Mouse (Mus musculus) midbrain, embryonic 15.5 days (tissue): ENCODE measurements around the gene Cyb5r3. TPM values are rescaled to one million over a fixed set of nuclear protein-coding genes. Genes with fewer than 3 reads are reported as not detected.

ENCODE experiments used
- ATAC-seq: fragments of 200-750 bp; cut with Nextera tagmentation; replicated peaks from 2 replicates; pipeline ENCODE4 v1.8.0; 2017; ENCODE audit warnings: moderate TSS enrichment
- H3K27ac ChIP-seq: fragments of 300-500 bp; sonication (generic); 2 replicates; pipeline ENCODE4 v1.5.1; 2015; ENCODE audit warnings: mild to moderate bottlenecking, inconsistent platforms
- H3K27me3 ChIP-seq: fragments of 300-500 bp; sonication (generic); replicated peaks from 2 replicates; pipeline ENCODE4 v1.6.1; 2015; ENCODE audit warnings: inconsistent platforms
- H3K36me3 ChIP-seq: fragments of 300-500 bp; sonication (generic); replicated peaks from 2 replicates; pipeline ENCODE4 v1.6.1; 2015; ENCODE audit warnings: inconsistent platforms
- H3K4me1 ChIP-seq: fragments of 300-500 bp; sonication (generic); 2 replicates; pipeline ENCODE4 v1.6.1; 2015; ENCODE audit warnings: inconsistent platforms
- H3K4me2 ChIP-seq: fragments of 300-500 bp; sonication (generic); 2 replicates; pipeline ENCODE4 v1.6.1; 2015; ENCODE audit warnings: inconsistent platforms, mild to moderate bottlenecking, moderate library complexity
- H3K4me3 ChIP-seq: fragments of 300-500 bp; sonication (generic); 2 replicates; pipeline ENCODE4 v1.5.1; 2015; ENCODE audit warnings: mild to moderate bottlenecking, inconsistent platforms
- H3K9ac ChIP-seq: fragments of 300-500 bp; sonication (generic); 2 replicates; pipeline ENCODE4 v1.6.1; 2015; ENCODE audit warnings: mild to moderate bottlenecking, inconsistent platforms
- H3K9me3 ChIP-seq: fragments of 300-500 bp; sonication (generic); 2 replicates; pipeline ENCODE4 v1.6.1; 2016; ENCODE audit warnings: inconsistent platforms
- WGBS: fragments of 180-500 bp; shearing (Covaris S2); methylation state at CpG from one replicate; pipeline ENCODE4 v1.1.7; 2015; ENCODE audit warnings: mixed read lengths; 5-methylcytosine and 5-hydroxymethylcytosine counted together
- polyA plus RNA-seq: library from polyadenylated mRNA; unstranded; fragments of >200 nt; fragmentation: Nextera tagmentation; extraction: Ambion mirVana; gene quantifications from 2 replicates; pipeline ENCODE4 v1.2.1, GENCODE M21; 2015

The Cyb5r3 gene
- polyA plus RNA-seq, result 122 TPM in 2 replicates

DNA sequence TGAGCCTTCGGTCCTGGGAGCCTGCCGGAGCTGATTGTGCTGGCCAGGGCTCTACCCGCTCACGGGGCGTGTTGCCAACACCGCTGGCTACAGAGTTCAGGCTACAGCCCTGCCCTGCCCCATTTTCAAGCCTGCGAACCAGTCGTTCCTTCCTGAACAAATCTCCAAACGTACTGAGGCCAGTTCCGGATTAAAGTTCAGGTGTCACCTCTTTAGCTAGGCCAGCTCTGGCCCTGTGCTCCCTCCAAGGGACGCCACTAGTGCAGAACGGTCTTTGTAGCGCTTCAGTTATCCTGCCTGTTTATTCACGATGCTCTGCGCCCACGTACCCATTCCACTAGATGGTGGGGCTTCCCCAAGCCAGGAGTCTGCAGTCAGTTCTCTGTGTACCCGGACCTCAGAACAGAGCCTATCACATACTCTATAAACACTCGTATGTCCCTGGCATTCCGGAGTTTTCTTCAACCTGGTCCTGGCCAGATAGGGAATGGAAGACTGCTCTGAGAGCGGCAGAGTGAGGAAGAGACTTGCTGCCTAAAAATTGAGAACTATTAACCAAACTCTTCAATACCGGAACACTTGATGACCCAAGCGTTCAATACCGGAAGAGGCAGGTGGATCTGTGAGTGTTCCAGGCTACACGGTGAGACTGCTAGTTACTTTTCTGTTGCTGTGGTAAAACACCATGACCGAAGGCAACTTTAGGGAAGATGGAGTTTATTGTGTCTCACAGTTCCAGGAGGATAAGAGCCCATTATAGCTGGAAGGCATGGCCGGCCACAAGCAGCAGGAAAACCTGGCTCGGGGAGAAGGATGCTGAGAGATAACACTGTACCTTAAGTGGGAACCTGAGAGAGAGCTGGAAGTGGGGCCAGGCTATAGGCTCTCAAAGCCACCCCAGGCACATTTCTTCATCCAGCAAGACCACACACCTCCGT is at the start of gene Cyb5r3:
Cyb5r3 (minus strand) TSS at position 101 of the 938 bp plus-strand sequence.
- H3K27ac ChIP-seq, result peak within 1 kb of the TSS; percentile 90
- no peaks in the 10 kb centered on the region for H3K27me3 ChIP-seq
- no peaks in the 10 kb centered on the region for H3K36me3 ChIP-seq
- H3K9ac ChIP-seq, result peak within 1 kb of the TSS; percentile 92
- peak; percentile 76 for ATAC-seq
- peaks cover 33% of the 10 kb centered on the region for H3K4me1 ChIP-seq
- H3K9me3 ChIP-seq, result no peaks in the 10 kb centered on the region
- WGBS, result 33% methylated on average over 28 of the region's 28 CpGs
- H3K4me2 ChIP-seq, result peak within 1 kb of the TSS; percentile 68
- H3K4me3 ChIP-seq, result peak within 1 kb of the TSS; percentile 96

DNA sequence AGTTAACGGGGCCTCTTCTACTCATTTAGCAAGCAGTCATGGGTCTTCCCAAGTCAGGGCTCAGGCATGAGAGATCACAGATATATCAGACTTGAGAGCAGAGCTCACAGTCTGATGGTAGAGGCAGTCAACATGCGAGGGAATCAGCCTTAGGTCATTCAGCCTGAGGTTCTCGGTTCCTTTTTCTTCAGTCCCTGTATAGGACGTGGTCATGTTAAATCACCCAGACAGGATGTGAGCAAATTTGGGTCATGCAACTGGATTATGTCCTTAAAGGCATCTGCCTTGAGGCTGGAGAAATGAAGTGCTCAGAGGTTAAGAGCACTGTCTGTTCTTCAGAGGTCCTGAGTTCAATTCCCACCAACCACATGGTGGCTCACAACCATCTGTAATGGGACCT is 49.3 kb upstream of the Cyb5r3 start:
- Histone ChIP-seq H3K9me3 (no peaks in the 10 kb centered on the region), H3K4me1 (peaks cover 14% of the 10 kb centered on the region), H3K27ac (no peak overlapping the region), H3K27me3 (no peaks in the 10 kb centered on the region), H3K4me2 (no peak overlapping the region), H3K4me3 (no peak overlapping the region), H3K9ac (no peak overlapping the region), H3K36me3 (no peaks in the 10 kb centered on the region)
- 88% methylated on average over 4 of the region's 4 CpGs for WGBS
- ATAC-seq, result no peak

DNA sequence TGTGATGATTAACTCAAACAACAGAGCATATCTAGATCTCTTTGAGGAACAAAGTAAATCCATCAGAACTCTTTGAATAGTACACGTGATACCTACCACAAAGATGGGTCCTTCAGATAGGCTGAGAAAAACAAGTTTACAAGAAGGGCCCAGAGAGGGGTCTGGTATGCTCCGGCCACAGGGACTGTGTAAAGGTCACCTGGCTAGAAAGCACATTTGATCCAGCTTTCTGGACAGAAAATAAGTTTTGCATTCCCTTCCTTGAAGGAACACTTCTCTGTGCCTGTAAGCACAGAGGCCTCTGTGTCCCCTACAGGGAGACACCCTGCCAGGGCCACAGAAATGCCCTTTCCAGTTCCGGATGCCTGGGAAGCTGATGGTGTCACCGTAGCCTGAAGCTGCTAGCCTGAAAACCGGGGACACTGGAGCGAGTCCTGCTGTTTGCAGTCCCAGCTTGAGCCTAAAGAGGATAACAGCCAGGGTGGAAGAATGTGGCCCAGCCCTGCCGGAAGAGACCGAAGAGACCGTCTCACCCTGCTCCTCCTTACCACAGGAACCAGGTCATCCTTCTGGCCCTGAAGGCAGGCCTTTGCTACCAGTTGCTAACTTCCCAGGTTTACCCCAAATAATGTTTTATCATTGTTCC is 48.1 kb upstream of the Cyb5r3 start:
- H3K4me3 ChIP-seq, result no peak overlapping the region
- H3K4me1 ChIP-seq, result peaks cover 20% of the 10 kb centered on the region
- H3K9me3 ChIP-seq, result no peaks in the 10 kb centered on the region
- ATAC-seq, result no peak
- H3K4me2 ChIP-seq, result no peak overlapping the region
- no peaks in the 10 kb centered on the region for H3K27me3 ChIP-seq
- H3K9ac ChIP-seq, result no peak overlapping the region
- WGBS, result 54% methylated on average over 9 of the region's 9 CpGs
- H3K27ac ChIP-seq, result no peak overlapping the region
- H3K36me3 ChIP-seq, result no peaks in the 10 kb centered on the region

DNA sequence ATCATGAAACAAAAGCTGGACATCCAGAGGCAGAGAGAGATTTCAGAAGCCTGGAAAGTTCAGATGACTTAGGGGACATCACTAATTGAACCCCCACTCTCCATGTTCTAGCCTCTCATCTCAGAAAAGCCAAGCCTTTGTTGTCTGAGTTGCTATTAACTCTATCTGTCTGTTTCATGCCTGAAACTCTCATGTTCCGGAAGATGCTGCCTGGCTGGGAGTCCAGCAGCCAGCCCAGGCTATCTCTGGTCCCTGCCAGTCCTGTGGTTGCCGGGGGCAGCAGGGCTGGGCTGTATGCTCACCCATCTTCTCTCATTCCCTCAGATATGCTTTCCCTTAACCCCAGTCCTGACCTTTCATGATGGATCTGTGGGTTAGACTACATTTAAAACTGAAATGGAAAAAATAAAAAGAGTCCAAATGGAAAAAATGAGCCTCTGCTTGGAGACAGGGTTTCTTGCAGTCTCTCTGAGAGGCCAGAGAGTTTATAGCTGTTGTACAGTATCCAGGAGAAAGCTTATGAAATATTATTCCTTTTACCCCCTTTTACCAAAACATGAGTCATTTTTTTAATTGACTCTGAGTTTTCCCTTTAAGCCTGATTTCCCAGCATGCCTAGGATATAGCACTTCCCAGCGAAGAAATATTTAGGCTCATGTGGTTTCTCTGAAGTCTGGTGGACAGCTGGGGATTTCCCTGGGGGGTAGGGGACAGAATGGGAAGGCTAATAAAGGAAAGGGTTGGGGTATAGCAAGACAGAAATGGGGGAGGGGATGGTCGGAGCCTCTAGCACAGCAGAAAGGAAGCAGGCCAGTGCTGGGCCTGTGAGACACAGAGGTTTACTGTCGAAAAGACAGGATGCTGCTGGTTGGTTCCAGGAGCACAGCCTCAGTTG is 43.2 kb upstream of the Cyb5r3 start:
- no peak overlapping the region for H3K4me2 ChIP-seq
- H3K36me3 ChIP-seq, result no peaks in the 10 kb centered on the region
- 0 out of 2 replicates have a peak, but pooled peaks have one; percentile 39 for ATAC-seq
- peak overlapping the region; percentile 56 for H3K27ac ChIP-seq
- no peaks in the 10 kb centered on the region for H3K9me3 ChIP-seq
- H3K9ac ChIP-seq, result no peak overlapping the region; the same call in 1 of the 2 replicates
- H3K4me3 ChIP-seq, result no peak overlapping the region
- 27% methylated on average over 5 of the region's 5 CpGs for WGBS
- peaks cover 6% of the 10 kb centered on the region; the same call in 1 of the 2 replicates for H3K4me1 ChIP-seq
- no peaks in the 10 kb centered on the region for H3K27me3 ChIP-seq

DNA sequence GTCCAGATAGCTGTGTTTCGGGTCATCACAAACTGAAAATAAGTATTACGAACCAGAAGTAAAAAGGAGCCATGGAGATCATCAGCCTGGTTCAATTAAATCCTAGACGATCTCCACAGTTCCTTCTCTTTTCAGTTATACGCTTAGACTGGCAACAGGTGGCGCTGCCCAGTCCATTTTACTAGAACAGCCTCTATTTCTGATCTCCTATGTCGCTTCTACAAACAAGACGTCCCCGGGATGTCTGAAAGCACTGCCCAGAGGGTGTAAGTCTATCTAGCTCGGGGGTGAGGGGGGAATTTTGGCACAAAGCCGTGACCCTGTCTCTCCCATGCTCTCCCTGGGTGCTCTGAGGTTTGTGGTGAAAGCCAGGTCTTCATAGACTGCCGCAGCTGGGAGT is 37.8 kb upstream of the Cyb5r3 start:
- ATAC-seq, result no peak
- H3K9ac ChIP-seq, result peak overlapping the region; percentile 11; the same call in 1 of the 2 replicates
- H3K9me3 ChIP-seq, result no peaks in the 10 kb centered on the region
- peaks cover 10% of the 10 kb centered on the region; the same call in 1 of the 2 replicates for H3K4me1 ChIP-seq
- H3K27ac ChIP-seq, result no peak overlapping the region; the same call in 1 of the 2 replicates
- H3K27me3 ChIP-seq, result 0 out of 2 replicates have a peak, but pooled peaks cover 3% of the 10 kb centered on the region
- peak overlapping the region; percentile 53 for H3K4me2 ChIP-seq
- 24% methylated on average over 11 of the region's 11 CpGs for WGBS
- no peaks in the 10 kb centered on the region for H3K36me3 ChIP-seq
- peak overlapping the region; percentile 27 for H3K4me3 ChIP-seq

DNA sequence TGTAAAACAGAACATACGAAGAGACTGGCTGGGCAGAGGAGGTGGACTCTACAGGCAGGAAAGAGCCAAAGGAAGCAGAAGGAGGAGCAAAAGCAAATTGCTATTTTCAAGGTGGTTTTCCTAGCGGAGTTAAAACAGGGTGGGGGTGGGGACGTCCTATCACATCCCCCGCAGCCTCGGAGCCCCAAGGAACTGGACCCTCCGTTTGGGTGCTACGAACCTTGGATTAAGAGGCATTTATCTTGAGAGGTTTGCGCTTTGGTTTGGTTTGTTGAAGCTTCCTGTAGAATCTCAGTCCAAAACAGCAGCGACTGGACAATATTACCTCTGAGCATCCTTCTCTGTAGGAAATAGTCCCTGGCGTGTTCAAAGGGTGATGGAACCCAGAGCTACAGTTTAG is 37.3 kb upstream of the Cyb5r3 start:
- ATAC-seq, result no peak
- Histone ChIP-seq H3K9me3 (no peaks in the 10 kb centered on the region), H3K4me3 (peak overlapping the region; percentile 27), H3K27me3 (0 out of 2 replicates have a peak, but pooled peaks cover 3% of the 10 kb centered on the region), H3K27ac (no peak overlapping the region; the same call in 1 of the 2 replicates), H3K36me3 (no peaks in the 10 kb centered on the region), H3K4me2 (peak overlapping the region; percentile 53), H3K9ac (peak overlapping the region; percentile 11; the same call in 1 of the 2 replicates), H3K4me1 (peaks cover 10% of the 10 kb centered on the region; the same call in 1 of the 2 replicates)
- WGBS, result 18% methylated on average over 10 of the region's 10 CpGs

DNA sequence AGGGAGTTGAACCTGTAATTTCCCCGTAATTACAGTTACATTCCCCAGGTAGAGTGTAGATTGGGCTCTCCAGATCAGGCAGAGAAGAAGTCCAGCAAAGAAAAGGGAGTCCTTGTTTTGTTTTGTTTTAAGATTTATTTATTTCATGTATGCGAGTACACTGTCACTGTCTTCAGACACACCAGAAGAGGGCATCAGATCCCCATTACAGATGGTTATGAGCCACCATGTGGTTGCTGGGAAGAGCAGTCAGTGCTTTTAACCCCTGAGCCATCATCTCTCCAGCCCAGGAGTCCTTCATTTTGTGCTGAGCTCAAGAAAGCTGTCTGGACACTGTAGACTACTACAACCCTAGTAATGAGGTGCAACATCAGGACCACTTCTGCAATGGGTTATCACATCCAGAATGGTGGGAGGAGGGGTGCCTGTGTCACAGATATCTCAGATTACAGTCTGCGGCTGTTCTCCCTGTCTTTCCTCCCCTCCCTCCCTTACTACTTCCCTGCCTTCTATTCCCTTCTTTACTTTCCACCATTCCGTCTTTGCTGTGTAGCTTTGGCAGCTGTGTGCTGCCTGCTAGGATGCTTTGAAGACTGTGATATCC is 36.8 kb upstream of the Cyb5r3 start:
- peaks cover 10% of the 10 kb centered on the region; the same call in 1 of the 2 replicates for H3K4me1 ChIP-seq
- H3K9me3 ChIP-seq, result no peaks in the 10 kb centered on the region
- no peak overlapping the region for H3K9ac ChIP-seq
- peak overlapping the region; percentile 53 for H3K4me2 ChIP-seq
- H3K36me3 ChIP-seq, result no peaks in the 10 kb centered on the region
- 42% methylated on average over 4 of the region's 4 CpGs for WGBS
- no peak overlapping the region for H3K27ac ChIP-seq
- ATAC-seq, result no peak
- H3K4me3 ChIP-seq, result peak overlapping the region; percentile 27
- 0 out of 2 replicates have a peak, but pooled peaks cover 3% of the 10 kb centered on the region for H3K27me3 ChIP-seq

DNA sequence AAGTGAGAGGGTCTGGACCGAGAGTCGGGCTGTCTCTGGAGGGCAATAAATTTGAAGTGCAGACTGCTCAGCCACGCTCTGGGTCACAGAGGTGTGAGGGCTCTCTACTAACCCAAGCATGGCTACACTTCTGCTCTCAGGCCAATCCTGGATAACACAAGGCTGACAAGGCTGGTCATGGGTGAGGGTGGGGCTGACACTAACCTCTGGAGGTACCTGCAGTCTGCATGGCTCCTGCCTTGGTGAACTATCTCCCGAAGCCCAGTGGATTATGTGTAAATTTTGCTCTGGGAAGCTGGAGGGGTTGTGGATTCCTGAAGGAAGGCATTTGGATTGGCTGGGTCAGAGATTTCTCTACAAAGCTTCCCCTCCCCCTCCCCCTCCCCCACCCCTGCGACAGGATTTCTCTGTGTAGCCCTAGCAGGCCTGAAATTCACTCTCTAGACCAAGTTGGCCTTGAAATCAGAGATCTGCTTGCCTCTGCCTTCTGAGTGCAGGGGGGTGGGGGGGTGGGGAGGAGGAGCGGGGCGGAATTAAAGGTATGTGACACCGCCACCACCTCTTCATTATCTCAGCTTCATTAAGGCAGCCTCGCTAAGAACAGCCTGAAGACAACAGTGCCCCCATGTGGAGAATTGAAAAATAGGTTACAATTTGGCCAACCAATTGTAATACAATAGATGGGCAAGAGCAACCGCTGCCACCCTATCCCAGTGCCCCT is 32.5 kb upstream of the Cyb5r3 start:
- ATAC-seq, result no peak
- Histone ChIP-seq H3K9me3 (no peaks in the 10 kb centered on the region), H3K4me3 (no peak overlapping the region), H3K36me3 (no peaks in the 10 kb centered on the region), H3K9ac (no peak overlapping the region), H3K4me1 (peaks cover 7% of the 10 kb centered on the region; the same call in 1 of the 2 replicates), H3K27ac (no peak overlapping the region), H3K27me3 (0 out of 2 replicates have a peak, but pooled peaks cover 3% of the 10 kb centered on the region), H3K4me2 (peak overlapping the region; percentile 22; the same call in 1 of the 2 replicates)
- 36% methylated on average over 9 of the region's 10 CpGs for WGBS

DNA sequence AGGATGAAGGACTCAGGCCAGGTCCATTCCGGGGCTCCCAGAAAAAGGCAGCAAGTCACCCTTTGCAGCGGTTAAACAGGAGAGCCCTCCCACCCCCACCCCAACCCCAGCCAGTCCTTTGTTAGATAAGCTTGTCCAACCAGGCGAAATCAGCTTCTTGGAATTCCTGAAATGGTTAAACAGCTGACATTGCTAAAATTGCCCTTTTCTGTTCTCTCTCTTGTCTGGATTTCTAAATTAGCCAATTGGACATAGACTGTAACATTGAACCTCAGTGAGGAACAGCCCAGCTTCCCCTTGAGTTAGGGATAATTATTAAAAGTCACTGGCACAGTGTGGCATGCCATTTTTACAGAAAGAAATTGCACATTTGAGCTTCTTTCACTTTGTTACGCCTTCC is 30.0 kb upstream of the Cyb5r3 start:
- Histone ChIP-seq H3K27me3 (no peaks in the 10 kb centered on the region), H3K4me3 (no peak overlapping the region), H3K4me1 (no peaks in the 10 kb centered on the region), H3K9me3 (no peaks in the 10 kb centered on the region), H3K4me2 (no peak overlapping the region), H3K36me3 (no peaks in the 10 kb centered on the region), H3K27ac (no peak overlapping the region), H3K9ac (no peak overlapping the region)
- 65% methylated on average over 4 of the region's 4 CpGs for WGBS
- ATAC-seq, result no peak

DNA sequence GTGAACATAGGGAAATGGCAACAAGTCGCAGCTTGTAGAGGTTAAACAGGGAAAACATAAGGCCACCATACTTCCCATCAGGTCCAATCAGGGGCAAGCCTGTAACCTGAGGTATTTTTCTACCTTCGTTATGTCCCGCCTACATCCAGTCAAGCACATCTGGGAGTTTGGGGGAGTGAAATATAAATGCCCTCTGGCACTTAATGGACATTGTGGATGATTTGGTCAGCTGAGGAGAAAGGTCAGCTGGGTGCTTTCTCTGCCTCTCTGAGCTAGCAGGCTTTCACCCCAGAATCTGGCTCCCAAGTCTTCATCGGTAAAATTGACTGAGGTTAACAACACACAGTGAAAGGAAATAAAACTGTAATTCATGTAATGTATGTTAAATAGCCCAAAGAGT is 21.0 kb upstream of the Cyb5r3 start:
- 89% methylated on average over 4 of the region's 4 CpGs for WGBS
- no peak overlapping the region for H3K9ac ChIP-seq
- no peak for ATAC-seq
- no peak overlapping the region for H3K4me3 ChIP-seq
- no peak overlapping the region for H3K4me2 ChIP-seq
- H3K9me3 ChIP-seq, result no peaks in the 10 kb centered on the region
- no peaks in the 10 kb centered on the region for H3K4me1 ChIP-seq
- H3K36me3 ChIP-seq, result no peaks in the 10 kb centered on the region
- H3K27me3 ChIP-seq, result no peaks in the 10 kb centered on the region
- H3K27ac ChIP-seq, result no peak overlapping the region

DNA sequence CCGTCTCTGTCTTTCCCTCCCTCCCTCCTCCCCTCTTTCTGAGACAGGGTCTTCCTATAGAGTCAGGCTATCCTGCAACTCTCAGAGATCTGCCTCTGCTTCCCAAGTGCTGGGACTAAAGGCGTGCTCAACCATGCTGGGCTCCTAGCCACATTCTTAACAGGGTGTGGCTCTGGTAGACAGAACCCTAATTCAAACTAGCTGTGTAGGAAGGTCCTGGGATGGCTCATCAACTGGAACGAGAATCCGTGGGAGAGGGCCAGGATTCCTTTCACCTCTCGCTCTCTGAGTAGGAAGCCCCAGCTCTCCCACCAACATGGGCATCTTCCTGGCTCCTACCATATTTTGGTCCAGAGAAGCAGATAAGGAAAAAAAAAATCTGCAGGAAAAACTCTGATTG is 10.0 kb upstream of the Cyb5r3 start:
- WGBS, result 70% methylated on average over 5 of the region's 5 CpGs
- ATAC-seq, result no peak
- no peaks in the 10 kb centered on the region for H3K27me3 ChIP-seq
- no peaks in the 10 kb centered on the region for H3K4me1 ChIP-seq
- no peak overlapping the region for H3K4me3 ChIP-seq
- H3K9ac ChIP-seq, result no peak overlapping the region
- no peak overlapping the region for H3K27ac ChIP-seq
- no peaks in the 10 kb centered on the region for H3K36me3 ChIP-seq
- no peak overlapping the region for H3K4me2 ChIP-seq
- no peaks in the 10 kb centered on the region for H3K9me3 ChIP-seq
